Mouse (Mus musculus) olfactory bulb, adult 2 months (tissue): ENCODE measurements at regions not wholly inside any gene's neighbourhood (a gene's known extent, or its start where the extent isn't known, plus 50 kb on each side); places are given as distances from the start of the nearest gene placed in this dataset.

Experiments used
- CTCF ChIP-seq: fragments of 200-500 bp; IDR thresholded peaks from 2 replicates; pipeline ENCODE4 v1.5.1; 2012; ENCODE audit warnings: low read depth, mild to moderate bottlenecking, low read length, moderate library complexity; ENCODE audit not compliant: insufficient read depth
- POLR2A ChIP-seq: fragments of 200-500 bp; IDR thresholded peaks from 2 replicates; pipeline ENCODE4 v1.6.1; 2012; ENCODE audit warnings: mild to moderate bottlenecking, low read depth, low read length, moderate library complexity; ENCODE audit not compliant: insufficient read depth

GRCm38 (mm10) chr1:57510359-57511120 is 103.6 kb upstream of the Tyw5 start:
- TF ChIP-seq CTCF (no peak), POLR2A (no peak)
